Mouse (Mus musculus) adrenal gland, postnatal 36 days (tissue): ENCODE data around the gene Htr1d. TPM values are rescaled to one million over a fixed set of nuclear protein-coding genes. Genes with fewer than 3 reads are reported as not detected.
A peak's percentile ranks its signal among the peaks of the same experiment; 100 is the strongest.

Experiments used
- DNase-seq, 2 experiments: peaks; one replicate each; pipeline ENCODE4 v3.0.0; 2021; ENCODE audit warnings: mixed read lengths in 1 of 2
- total RNA-seq, 2 experiments: library from RNA; stranded (reverse); gene quantifications; 2 replicates each; pipeline ENCODE4 v1.2.3; 2021

Htr1d gene
- total RNA-seq, 2 experiments from 2014 or later, result 0.10 TPM; not detected in 1

DNA sequence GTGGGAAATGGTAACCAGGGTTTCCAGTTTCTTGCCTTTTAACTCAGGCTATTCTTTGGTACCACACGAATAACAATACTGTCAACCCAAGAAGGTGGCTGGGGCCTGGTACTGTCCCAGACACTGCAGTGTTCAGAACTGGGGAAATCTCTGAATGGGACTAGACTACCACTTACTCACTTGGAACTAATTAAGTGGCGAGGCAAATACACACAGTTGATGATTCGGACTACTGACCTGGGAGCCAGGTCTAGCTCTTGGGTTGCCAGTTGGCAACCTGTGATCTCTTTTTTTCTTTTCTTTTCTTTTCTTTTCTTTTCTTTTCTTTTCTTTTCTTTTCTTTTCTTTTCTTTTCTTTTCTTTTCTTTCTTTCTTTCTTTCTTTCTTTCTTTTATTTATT, 29.0 kb downstream of the Htr1d start:
- DNase-seq, result no peak

DNA sequence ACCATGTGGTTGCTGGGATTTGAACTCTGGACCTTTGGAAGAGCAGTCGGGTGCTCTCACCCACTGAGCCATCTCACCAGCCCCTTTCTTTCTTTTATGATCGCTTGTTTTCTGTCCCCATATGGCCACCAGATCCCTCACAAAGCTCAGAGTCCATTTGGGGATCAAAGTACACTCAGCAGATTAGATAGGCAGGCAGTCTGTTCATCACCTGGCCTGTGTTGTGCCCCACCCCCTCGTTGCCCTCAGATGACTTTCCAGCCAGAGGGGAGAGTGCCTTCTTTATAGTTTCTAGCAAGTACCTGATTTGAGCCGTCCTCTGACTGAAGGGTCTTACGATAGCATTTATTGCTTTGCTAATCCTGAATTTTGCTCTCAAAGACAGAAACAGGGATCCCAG, 29.5 kb downstream of the Htr1d start:
- no peak for DNase-seq

DNA sequence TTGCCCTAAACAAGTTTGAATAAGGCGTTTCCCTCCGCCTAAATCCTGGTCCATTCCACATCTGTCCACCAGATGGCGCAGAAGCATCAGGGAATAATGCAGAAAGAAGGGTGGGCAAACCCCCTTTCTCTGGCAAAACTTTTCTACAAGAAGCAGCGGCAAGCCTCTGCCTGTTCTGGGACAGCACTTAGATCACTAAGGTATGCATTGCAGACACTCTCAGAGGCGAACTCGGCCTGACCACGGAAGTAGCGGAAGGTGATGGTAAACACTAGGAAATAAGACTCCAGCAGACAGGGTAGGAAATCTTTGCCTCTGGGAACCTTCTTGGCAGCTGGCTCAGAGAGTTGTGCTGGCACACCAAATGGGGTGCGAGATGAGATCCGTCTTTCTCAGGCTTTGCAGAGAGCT, 31.5 kb downstream of the Htr1d start:
- peak; percentile 76 to 77 for DNase-seq

DNA sequence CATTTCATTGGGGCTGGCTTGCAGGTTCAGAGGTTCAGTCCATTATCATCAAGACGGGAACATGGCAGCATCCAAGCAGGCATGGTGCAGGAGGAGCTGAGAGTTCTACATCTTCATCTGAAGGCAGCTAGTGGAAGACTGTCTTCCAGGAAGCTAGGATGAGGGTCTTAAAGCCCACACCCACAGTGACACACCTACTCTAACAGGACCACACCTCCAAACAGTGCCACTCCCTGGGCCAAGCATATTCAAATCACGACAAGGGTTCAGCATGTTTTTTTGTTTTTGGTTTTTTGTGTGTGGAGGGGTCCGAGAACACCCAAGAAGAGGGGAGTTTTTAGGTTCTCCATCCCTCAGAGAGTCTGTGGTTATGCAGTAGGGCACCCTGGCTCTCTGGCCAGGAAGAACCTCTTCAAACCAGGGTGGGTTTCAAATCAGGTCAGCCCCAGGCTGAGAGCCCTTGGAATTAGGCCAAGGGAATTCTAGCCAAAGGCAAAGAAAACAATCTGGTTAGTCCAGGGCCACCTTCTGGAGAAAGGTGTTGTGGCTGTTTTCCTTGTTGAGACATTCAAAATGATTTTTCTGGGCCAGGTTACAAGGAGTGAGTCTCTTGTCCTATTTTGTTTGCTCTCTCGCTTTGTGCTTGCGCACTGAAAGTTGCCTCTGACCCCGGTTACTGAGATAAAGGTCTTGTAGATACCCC, 33.3 kb downstream of the Htr1d start:
- DNase-seq, result no peak

DNA sequence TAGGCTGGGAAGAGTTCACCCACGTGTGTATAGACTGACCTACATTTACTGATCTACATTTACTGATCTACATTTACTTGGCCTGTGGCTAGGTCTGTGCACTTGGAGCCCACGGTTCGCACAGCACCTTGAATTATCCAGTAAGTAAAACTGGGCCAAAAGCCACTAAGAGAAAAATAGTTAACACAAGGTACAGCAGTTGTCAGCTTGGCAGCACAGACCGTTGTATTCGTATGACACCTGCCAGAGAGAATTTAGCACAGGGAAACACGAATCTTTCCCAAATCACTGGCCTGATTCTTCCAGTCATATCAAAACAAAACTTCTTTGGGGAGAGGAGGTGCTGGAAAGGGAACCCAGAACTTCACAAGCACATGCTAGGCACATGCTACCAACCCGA, 35.0 kb downstream of the Htr1d start:
- DNase-seq, result no peak

DNA sequence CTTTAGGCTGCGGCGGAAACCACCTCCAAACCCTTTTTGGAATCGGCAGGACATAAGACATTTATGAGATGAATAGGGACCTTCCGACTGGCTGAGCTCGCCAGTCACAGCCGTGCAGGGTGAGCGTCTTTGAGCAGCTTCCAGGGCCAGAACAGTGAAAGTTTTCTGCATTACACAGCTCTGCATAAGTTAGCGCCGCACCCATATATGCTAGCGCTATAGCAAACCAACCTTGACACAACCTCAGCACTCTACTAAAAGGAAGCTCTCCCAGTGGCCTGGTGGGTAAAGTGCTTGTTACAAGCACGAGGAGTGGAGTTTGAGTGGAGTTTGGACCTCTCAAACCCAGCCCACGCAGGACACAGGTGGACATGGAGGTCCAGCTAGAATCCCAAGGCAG, 35.9 kb downstream of the Htr1d start:
- no peak for DNase-seq

DNA sequence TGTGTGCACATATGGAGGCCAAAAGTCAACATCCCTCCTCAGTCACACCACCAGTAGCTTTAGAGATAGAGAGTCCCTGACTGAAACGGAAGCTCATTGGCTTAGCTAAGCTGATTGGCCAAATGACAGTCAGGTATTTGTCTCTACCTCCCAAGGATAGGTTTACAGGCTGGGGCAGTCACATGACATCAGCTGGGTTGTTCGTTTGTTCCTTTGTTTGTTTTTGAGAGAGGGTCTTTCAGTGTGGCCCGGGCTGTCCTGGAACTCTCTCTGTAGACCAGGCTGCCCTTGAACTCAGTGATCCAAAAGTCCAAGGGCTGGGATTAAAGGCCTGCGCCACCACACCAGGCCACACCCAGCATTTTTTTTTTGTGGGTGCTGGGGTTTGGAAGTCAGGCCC, 37.9 kb downstream of the Htr1d start:
- DNase-seq, result no peak

DNA sequence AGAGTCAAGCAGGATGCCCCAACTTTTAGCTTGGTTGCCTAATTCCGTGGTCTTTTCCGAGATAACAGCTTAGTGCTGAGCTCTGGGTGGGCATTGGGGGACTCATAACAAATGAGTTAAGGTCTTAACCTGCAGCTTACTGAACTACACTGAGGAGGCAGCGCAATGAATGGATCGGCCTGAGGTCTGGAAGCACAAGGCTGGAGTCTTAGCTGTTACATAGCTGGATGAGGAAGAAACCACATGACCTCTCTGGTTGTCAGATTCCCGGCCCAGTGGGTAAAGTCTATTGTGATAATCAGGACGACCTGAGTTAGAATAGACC, 38.4 kb downstream of the Htr1d start:
- no peak for DNase-seq

DNA sequence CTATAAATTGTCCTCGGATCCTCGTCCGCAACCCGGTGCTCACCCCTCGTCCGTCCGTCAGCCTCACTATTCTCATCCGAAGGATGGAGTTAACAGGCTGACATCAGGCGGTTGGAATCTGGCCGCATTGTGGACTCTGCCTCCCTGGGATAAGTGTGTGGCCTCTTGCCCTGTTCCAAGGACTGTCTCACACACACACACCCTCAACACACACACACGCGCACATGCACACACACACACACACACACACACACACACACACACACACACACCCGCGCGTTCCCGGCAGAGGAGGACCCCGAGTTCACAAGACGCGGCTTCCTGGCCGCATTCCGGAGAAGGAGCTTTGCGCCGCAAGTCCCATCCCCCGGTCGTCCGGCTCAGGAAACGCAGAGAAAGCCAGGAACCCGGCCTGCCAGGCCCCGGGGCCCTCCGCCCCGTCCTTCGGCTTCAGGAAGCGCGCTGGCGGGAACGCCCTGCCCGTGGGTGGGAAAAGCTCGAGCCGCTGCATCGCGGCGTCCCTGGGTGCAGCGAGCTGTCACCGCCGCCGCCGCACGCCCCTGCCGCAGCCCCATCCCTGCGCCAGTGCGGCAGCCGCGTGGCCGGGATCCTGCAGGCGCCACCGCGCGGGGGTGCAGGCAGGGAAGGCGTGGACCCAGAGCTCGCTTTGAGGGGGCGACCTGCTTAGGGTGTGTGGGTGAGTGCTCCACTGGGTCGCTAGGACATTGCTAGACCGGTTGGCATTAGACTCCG, 38.9 kb downstream of the Htr1d start, which contains the start of gene 6030445D17Rik:
Gene 6030445D17Rik, plus strand, starts transcription at position 165 of the 753 bp plus-strand sequence.
- DNase-seq, result peak; percentile 85 to 89

DNA sequence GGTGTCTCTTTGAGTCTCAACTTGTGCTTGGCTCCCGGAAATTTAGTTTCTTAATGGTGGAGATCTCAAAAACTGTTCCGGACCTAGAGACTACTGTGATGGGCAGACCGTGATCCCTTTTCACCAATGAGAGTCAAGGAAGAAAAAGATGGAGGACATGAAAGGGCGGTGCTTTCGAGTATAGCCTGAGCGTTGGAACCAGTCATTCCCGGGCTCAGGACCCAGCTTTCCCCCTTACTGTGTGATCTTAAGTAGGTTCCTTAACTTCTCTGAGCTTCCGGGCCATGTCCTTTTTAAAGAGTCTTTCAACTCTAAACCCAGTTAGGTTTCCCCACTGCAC, 39.5 kb downstream of the Htr1d start:
- peak; percentile 19 to 40 for DNase-seq

DNA sequence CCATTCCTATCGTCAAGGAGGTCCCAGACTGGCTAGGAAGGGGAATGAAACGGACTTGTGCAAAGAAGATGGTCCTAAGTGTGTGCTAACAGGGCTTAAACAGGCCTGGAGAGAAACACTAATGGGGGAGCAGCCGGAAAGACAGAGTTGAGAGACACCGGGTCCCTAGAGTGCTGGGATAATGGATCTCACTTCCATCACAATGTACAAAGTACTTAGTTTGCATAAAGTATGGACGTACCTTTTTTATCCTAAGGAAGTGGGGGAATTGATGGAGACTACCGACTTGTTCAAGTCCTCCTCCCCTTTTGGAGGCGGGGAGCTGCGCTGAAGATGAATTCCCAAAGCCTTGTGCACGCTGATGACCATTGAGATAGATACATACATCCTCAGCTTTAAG, 40.1 kb downstream of the Htr1d start:
- no peak for DNase-seq

DNA sequence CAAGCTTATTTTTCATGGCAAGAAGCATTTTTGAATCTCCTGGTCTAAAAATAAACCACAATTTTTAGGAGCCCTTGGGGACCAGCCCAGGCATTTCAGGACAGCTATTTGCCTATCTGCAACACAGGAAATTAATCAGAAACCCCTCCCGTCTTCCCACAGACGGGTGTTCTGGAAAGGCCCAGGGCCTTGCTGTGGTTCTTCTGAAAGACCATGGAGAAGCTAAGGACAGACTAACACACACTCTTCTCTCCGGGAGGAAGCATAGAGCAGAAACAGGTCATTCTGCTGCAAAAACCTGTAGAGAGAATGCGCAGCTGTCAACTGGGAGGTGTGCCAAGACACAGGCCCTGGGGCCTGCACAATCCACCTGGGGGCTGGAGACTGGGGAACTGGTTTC, 42.9 kb downstream of the Htr1d start:
- peak in 1 of 2 experiments; percentile 34 for DNase-seq

DNA sequence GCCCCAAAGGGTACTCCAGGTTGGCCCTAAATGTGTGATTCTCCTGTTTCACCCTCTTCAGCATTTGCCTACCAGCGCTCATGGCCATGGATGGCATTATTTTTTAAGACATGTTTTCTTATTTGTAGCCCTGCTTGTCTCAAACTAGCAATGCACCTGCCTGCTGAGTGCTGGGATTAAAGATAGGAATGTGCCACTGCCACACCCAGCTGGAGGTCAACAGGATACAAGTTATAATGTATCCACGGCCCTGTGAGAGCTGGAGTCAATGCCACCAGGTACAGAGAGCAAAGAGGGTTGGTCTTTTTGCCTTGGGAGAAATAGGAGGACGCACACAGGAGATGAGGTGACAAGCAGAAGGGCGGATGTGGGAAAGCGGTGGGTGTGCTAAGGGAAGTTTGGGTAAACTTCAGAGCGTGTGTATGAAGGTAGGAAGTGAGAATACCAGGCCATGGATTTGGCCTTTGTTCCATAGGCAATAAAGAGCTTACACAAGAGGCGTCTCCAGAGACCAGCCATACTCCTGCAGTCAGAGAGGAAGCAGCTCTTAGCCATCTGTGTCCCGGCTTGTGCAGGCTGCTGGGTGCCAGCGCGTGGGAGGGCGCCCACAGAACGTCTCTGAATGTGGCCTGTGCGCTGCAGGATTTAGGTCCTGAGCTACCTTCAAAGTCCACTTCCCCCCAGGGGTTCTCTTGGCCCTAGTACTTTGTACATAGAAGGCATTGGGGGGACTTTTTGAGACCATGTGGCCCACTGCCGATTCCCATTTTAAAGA, 45.4 kb downstream of the Htr1d start:
- peak; percentile 14 to 20 for DNase-seq

DNA sequence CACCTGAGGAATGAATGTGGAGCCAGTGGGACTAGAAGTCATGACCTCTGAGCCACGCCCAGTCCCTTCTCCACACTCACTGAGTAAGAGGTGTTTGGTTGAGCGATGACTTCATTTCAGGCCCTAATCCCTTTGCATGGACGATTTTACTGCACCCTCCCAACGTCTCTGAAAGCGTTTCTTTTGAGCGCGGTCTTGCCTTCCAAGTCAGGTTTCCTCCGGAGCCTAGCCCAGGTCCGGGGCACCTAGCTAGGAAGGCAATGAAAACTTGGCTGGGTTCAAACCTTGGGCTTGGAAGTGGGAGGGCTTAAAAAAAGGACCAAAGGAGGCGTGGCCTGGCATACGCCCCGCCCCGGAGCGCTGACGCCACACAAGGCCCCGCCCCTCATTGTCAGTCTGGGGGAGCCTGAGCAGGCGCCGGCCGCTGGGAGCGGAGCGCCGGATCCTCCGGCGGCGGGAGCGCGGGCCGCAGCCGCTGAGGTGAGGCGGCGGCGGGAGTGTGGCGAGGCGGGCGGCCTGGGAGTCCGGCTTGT, 46.1 kb downstream of the Htr1d start, which contains the start of gene Luzp1:
Gene Luzp1, plus strand, starts transcription at position 391 of the 533 bp plus-strand sequence.
- peak; percentile 94 to 95 for DNase-seq

DNA sequence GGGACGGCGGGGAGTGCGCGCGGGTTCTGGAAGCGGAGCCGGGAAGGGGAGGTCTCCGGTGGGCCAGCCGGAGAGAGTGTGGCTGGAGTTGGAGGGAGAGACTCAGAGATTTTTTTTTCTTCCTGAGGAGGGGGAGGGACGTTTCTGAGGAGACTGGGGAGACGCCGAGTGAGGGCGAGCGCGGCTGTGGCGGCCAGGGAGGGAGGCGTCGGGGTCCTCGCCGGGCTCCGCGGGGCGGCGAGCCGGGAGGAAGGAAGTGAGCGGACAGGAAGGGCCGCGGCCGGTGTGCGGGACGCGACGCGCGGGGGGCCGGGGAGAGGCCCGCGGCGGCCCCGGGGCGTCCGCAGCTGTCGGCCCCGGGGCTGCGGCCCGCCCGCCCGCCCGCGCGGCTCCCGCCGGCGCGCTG, 46.6 kb downstream of the Htr1d start:
- DNase-seq, result peak; percentile 53 to 69

DNA sequence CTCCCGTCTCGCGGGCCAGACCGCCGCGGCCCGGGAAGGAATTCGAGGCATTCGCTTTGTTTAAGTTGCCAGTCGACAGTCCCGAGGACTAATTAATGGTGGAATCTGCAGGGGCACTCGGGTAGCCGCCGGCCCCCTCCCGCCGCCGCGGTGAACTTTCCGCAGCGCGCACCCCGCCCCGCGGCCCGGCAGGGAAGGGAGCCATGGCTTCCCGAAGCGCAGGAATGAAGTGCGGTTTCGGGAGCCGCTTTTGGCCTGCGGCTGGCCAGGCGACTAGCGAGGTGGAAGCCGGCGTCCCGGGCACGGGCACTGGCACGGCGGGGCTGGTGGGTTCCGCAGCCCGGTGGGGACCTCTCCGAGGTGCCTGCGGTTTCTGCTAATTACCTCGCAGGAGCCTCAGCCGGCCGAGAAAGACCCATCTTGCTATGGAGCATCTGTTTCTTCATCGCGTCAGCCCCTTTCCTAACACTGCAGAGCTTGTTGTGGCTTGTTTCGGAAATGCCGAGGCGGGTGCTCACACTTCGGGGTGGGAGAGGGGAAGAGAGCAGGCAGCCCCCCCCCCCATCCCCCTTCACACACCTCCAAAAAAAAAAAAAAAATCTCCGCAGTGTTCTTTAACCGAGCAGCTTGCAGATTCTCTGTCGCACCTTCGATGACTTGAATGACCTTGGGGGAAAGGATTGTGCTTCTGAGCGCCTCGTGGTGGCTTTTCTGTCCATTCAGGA, 47.2 kb downstream of the Htr1d start:
- DNase-seq, result peak; percentile 48 to 73

DNA sequence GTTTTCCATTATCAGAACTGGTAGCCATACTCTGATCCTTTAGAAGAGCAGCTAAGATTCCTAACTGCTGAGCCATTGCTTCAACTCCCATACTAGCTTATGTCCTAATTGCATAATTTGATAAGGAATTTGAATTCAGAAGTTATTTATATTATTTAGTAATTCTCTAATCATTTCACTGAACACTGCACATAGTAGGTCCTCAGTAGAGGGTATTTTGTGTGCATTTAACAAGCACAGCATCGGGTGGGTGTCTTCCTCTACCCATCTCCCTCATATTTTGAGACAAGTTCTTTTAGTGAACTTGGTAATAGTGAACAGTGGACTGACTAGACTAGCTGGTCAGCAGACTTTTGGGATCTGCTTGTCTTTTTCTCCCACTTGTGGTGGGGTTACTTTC, 53.4 kb downstream of the Htr1d start:
- no peak for DNase-seq

DNA sequence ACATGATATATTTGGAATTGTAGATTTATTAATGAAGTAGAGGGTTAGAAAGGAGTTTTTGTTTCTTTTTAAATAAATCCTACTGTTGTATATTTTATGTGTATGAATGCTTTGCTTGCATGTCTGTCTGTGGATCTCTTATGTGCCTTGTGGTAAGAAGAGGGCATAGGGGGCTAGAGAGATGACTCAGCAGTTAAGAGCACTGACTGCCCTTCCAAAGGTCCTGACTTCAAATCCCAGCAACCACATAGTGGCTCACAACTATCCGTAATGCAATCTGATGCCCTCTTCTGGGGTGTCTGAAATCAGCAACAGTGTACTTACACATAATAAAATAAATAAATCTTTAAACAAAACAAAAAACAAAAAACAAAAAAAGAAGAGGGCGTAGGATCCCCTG, 63.2 kb downstream of the Htr1d start:
- no peak for DNase-seq
